ENCODE assay signal across 12 mouse cellular contexts in genomic region chr4:46116544-46117175, GRCm38 (mm10). TPM values are rescaled to one million over a fixed set of nuclear protein-coding genes. Genes with fewer than 3 reads are reported as not detected.
DNase-seq lines count a peak whose midpoint lies in the region; ATAC-seq lines count a peak whose summit lies in the region.
"Had no signal": no experiment of that assay in that cellular context is flagged by ENCODE, and none has a peak within 500 bp of the region (broad histone marks: within the 10 kb centered on the region; RNA-seq: fewer than 3 reads in every experiment).

No protein-coding gene starts in this region.

- no peaks in the 10 kb centered on the region for H3K27me3 ChIP-seq in kidney, embryonic 16.5 days (ENCODE audit: insufficient read depth, low read length)
- H3K27me3 ChIP-seq in heart, embryonic 16.5 days (ENCODE audit: control insufficient read depth, insufficient read depth, low read length): no peaks in the 10 kb centered on the region
- H3K27me3 ChIP-seq in liver, embryonic 11.5 days (replicated peaks; ENCODE audit: control insufficient read depth, insufficient read depth, low read length): no peaks in the 10 kb centered on the region
- H3K27me3 ChIP-seq in midbrain, embryonic 14.5 days (ENCODE audit: control insufficient read depth, insufficient read depth, low read length): no peaks in the 10 kb centered on the region
- H3K27me3 ChIP-seq: embryonic facial prominence, embryonic 13.5 days had no signal

- no peak for ATAC-seq in kidney, embryonic 16.5 days (ENCODE audit: low FRiP score, low TSS enrichment)
- ATAC-seq in heart, embryonic 16.5 days (replicated peaks; ENCODE audit: extremely low read depth, insufficient read depth, low FRiP score): no peak
- ATAC-seq in liver, embryonic 11.5 days (replicated peaks; ENCODE audit: low FRiP score): no peak
- ATAC-seq in midbrain, embryonic 14.5 days (ENCODE audit: low FRiP score, low TSS enrichment): no peak

- H3K9ac ChIP-seq in kidney, embryonic 16.5 days (replicated peaks; ENCODE audit: low read length): no peak overlapping the region
- no peak overlapping the region for H3K9ac ChIP-seq in heart, embryonic 16.5 days (ENCODE audit: low read length)
- no peak overlapping the region for H3K9ac ChIP-seq in liver, embryonic 11.5 days (ENCODE audit: low read depth, low read length)
- H3K9ac ChIP-seq in midbrain, embryonic 14.5 days (replicated peaks; ENCODE audit: low read length): no peak overlapping the region
- H3K9ac ChIP-seq: embryonic facial prominence, embryonic 13.5 days; liver, embryonic 14.5 days had no signal

- 75% methylated on average over 10 of the region's 10 CpGs for WGBS in kidney, embryonic 16.5 days
- 65% methylated on average over 10 of the region's 10 CpGs for WGBS in heart, embryonic 16.5 days
- WGBS in liver, embryonic 11.5 days: 89% methylated on average over 10 of the region's 10 CpGs
- 80% methylated on average over 10 of the region's 10 CpGs for WGBS in midbrain, embryonic 14.5 days

- H3K4me2 ChIP-seq in kidney, embryonic 16.5 days (replicated peaks; ENCODE audit: low read depth, low read length): no peak overlapping the region
- H3K4me2 ChIP-seq in heart, embryonic 16.5 days (ENCODE audit: low read depth, low read length): no peak overlapping the region
- no peak overlapping the region for H3K4me2 ChIP-seq in liver, embryonic 11.5 days
- H3K4me2 ChIP-seq in midbrain, embryonic 14.5 days (ENCODE audit: low read length): no peak overlapping the region
- H3K4me2 ChIP-seq: embryonic facial prominence, embryonic 13.5 days had no signal

- no peak overlapping the region for H3K27ac ChIP-seq in kidney, embryonic 16.5 days (ENCODE audit: low read length)
- H3K27ac ChIP-seq in heart, embryonic 16.5 days (ENCODE audit: low read length): peak overlapping the region; percentile 51; the same call in 1 of the 2 replicates
- H3K27ac ChIP-seq in liver, embryonic 11.5 days (ENCODE audit: low read depth, low read length): no peak overlapping the region
- H3K27ac ChIP-seq in midbrain, embryonic 14.5 days (replicated peaks; ENCODE audit: low read depth, low read length): no peak overlapping the region
- H3K27ac ChIP-seq: embryonic facial prominence, embryonic 13.5 days; liver, embryonic 14.5 days had no signal

- no peak overlapping the region for H3K4me3 ChIP-seq in kidney, embryonic 16.5 days (ENCODE audit: low read length)
- H3K4me3 ChIP-seq in heart, embryonic 16.5 days (ENCODE audit: low read length): no peak overlapping the region
- no peak overlapping the region for H3K4me3 ChIP-seq in liver, embryonic 11.5 days (ENCODE audit: low read depth, low read length)
- no peak overlapping the region for H3K4me3 ChIP-seq in midbrain, embryonic 14.5 days (replicated peaks; ENCODE audit: low read depth, low read length)
- H3K4me3 ChIP-seq: embryonic facial prominence, embryonic 13.5 days had no signal

- peak; percentile 54 for DNase-seq in adrenal gland, postnatal 14 days
- DNase-seq in adrenal gland, postnatal 4 days (ENCODE audit: low spot score in 2 of 2): no peak
- DNase-seq in kidney, postnatal 10 days: peak; percentile 22
- peak; percentile 81 to 89 for DNase-seq in cerebellum, adult 18-20 months
- no peak for DNase-seq in liver, embryonic 11.5 days (ENCODE audit: low spot score)
- DNase-seq in midbrain, embryonic 14.5 days: no peak
- DNase-seq: layer of hippocampus, postnatal 36 days; thymus, postnatal 4 days had no signal

- H3K9me3 ChIP-seq in kidney, embryonic 16.5 days (ENCODE audit: low read length): no peaks in the 10 kb centered on the region
- H3K9me3 ChIP-seq in heart, embryonic 16.5 days (replicated peaks; ENCODE audit: control insufficient read depth, low read length): no peaks in the 10 kb centered on the region
- H3K9me3 ChIP-seq in liver, embryonic 11.5 days (ENCODE audit: control insufficient read depth, low read length): no peaks in the 10 kb centered on the region
- no peaks in the 10 kb centered on the region for H3K9me3 ChIP-seq in midbrain, embryonic 14.5 days (ENCODE audit: control insufficient read depth, low read length)
- H3K9me3 ChIP-seq: embryonic facial prominence, embryonic 13.5 days had no signal

- peaks cover 70% of the 10 kb centered on the region for H3K36me3 ChIP-seq in kidney, embryonic 16.5 days (ENCODE audit: insufficient read depth, low read length)
- peaks cover 63% of the 10 kb centered on the region for H3K36me3 ChIP-seq in heart, embryonic 16.5 days (ENCODE audit: control insufficient read depth, insufficient read depth)
- H3K36me3 ChIP-seq in liver, embryonic 11.5 days (ENCODE audit: control insufficient read depth, insufficient read depth, low read length): peaks cover 63% of the 10 kb centered on the region
- H3K36me3 ChIP-seq in midbrain, embryonic 14.5 days (ENCODE audit: control insufficient read depth, insufficient read depth, low read length): peaks cover 79% of the 10 kb centered on the region

- no peaks in the 10 kb centered on the region for H3K4me1 ChIP-seq in kidney, embryonic 16.5 days (ENCODE audit: insufficient read depth, low read length)
- H3K4me1 ChIP-seq in heart, embryonic 16.5 days (ENCODE audit: control insufficient read depth, insufficient read depth, low read length): 0 out of 2 replicates have a peak, but pooled peaks cover 3% of the 10 kb centered on the region
- H3K4me1 ChIP-seq in liver, embryonic 11.5 days (replicated peaks; ENCODE audit: control insufficient read depth, insufficient read depth, low read length): no peaks in the 10 kb centered on the region
- no peaks in the 10 kb centered on the region for H3K4me1 ChIP-seq in midbrain, embryonic 14.5 days (ENCODE audit: control insufficient read depth, insufficient read depth, low read length)
- H3K4me1 ChIP-seq: embryonic facial prominence, embryonic 13.5 days had no signal

RNA-seq across cellular contexts. Expression of gene Ncbp1, which starts 21.8 kb away (rescaled TPM):
- total RNA-seq in adrenal gland, postnatal 14 days (2021): 47.5 and 50.8 TPM in 2 replicates
- 10 to 100 TPM; 48.1 to 52.9 TPM for total RNA-seq in adrenal gland, postnatal 4 days (2021)
- polyA plus RNA-seq in kidney, embryonic 16.5 days (2015; fragmentation: Nextera tagmentation; extraction: Ambion mirVana): 90.6 and 90.9 TPM in 2 replicates
- polyA plus RNA-seq in heart, embryonic 16.5 days (2015; fragmentation: Nextera tagmentation; extraction: Ambion mirVana): 44.8 and 48.3 TPM in 2 replicates
- polyA plus RNA-seq in liver, embryonic 11.5 days (2014; fragmentation: Nextera tagmentation; extraction: Ambion mirVana): 97.9 and 110 TPM in 2 replicates
- 72.7 and 100 TPM in 2 replicates for polyA plus RNA-seq in midbrain, embryonic 14.5 days (2014; fragmentation: Nextera tagmentation; extraction: Ambion mirVana)

RNA-seq across cellular contexts. Expression of gene Tstd2, which starts 21.8 kb away (rescaled TPM):
- total RNA-seq in adrenal gland, postnatal 14 days (2021): 27.5 and 28.3 TPM in 2 replicates
- total RNA-seq in adrenal gland, postnatal 4 days (2021): 10 to 100 TPM; 31.4 to 38.5 TPM
- polyA plus RNA-seq in kidney, embryonic 16.5 days (2015; fragmentation: Nextera tagmentation; extraction: Ambion mirVana): 39.1 and 54.4 TPM in 2 replicates
- polyA plus RNA-seq in heart, embryonic 16.5 days (2015; fragmentation: Nextera tagmentation; extraction: Ambion mirVana): 25.0 and 25.3 TPM in 2 replicates
- polyA plus RNA-seq in liver, embryonic 11.5 days (2014; fragmentation: Nextera tagmentation; extraction: Ambion mirVana): 30.8 TPM in 2 replicates
- polyA plus RNA-seq in midbrain, embryonic 14.5 days (2014; fragmentation: Nextera tagmentation; extraction: Ambion mirVana): 23.5 and 24.6 TPM in 2 replicates

Comparison
In these comparisons a context has a peak if more than half of its experiments do, and no peak if none do; other contexts are left out.
1. DNase-seq: peak in adrenal gland, postnatal 14 days (single experiment), kidney, postnatal 10 days (single experiment) and cerebellum, adult 18-20 months (2 of 2); none in adrenal gland, postnatal 4 days (0 of 2), liver, embryonic 11.5 days (single experiment) and midbrain, embryonic 14.5 days (single experiment).